Mouse (Mus musculus): ENCODE measurements around the gene Nudt3. TPM values are rescaled to one million over a fixed set of nuclear protein-coding genes. Genes with fewer than 3 reads are reported as not detected.

The Nudt3 gene
- polyA plus RNA-seq, 1 experiment from 2014 or later, result 47.6 TPM

GRCm38 (mm10) chr17:27586661-27587060 lies 36.6 kb downstream of the Nudt3 start:
- no peak for DNase-seq (ENCODE audit: low spot score)
- no peak for TF ChIP-seq CTCF (IDR thresholded peaks at IDR 0.05)
- H3K4me2 ChIP-seq (replicated peaks; ENCODE audit: low read depth, low read length), result no peak overlapping the region
- 53% methylated on average over 9 of the region's 9 CpGs for WGBS
- ATAC-seq, result no peak
- 0 out of 2 replicates have a peak, but pooled peaks cover 3% of the 10 kb centered on the region for H3K36me3 ChIP-seq (ENCODE audit: insufficient read depth, low read length)
- no peaks in the 10 kb centered on the region for H3K27me3 ChIP-seq (replicated peaks; ENCODE audit: insufficient read depth, low read length)
- no peak overlapping the region for H3K9ac ChIP-seq (replicated peaks; ENCODE audit: low read depth)
- no peaks in the 10 kb centered on the region for H3K9me3 ChIP-seq (ENCODE audit: low read length)
- H3K4me1 ChIP-seq (ENCODE audit: insufficient read depth, low read depth, low read length), result no peaks in the 10 kb centered on the region
- no peak overlapping the region for H3K27ac ChIP-seq (ENCODE audit: low read length)
- H3K4me3 ChIP-seq (ENCODE audit: low read depth, low read length), result no peak overlapping the region

- no peak for DNase-seq (ENCODE audit: low spot score)
- Histone ChIP-seq H3K4me3 (ENCODE audit: low read depth, low read length) (no peak overlapping the region), H3K9ac (replicated peaks; ENCODE audit: low read depth) (no peak overlapping the region), H3K36me3 (ENCODE audit: insufficient read depth, low read length) (peaks cover 11% of the 10 kb centered on the region; the same call in 1 of the 2 replicates), H3K4me1 (ENCODE audit: insufficient read depth, low read depth, low read length) (no peaks in the 10 kb centered on the region), H3K9me3 (ENCODE audit: low read length) (no peaks in the 10 kb centered on the region), H3K27me3 (replicated peaks; ENCODE audit: insufficient read depth, low read length) (no peaks in the 10 kb centered on the region), H3K4me2 (replicated peaks; ENCODE audit: low read depth, low read length) (no peak overlapping the region), H3K27ac (ENCODE audit: low read length) (no peak overlapping the region)
- TF ChIP-seq CTCF (IDR thresholded peaks at IDR 0.05), result no peak
- TF ChIP-seq EP300 (IDR thresholded peaks at IDR 0.05), result no peak
- ATAC-seq, result no peak
- 84% methylated on average over 13 of the region's 13 CpGs for WGBS
These were observed 40.0 kb downstream of the Nudt3 start for GRCm38 (mm10) chr17:27583185-27583894.

- TF ChIP-seq CTCF (IDR thresholded peaks at IDR 0.05), result no peak
- no peak for TF ChIP-seq EP300 (IDR thresholded peaks at IDR 0.05)
- no peak for ATAC-seq
- Histone ChIP-seq H3K36me3 (ENCODE audit: insufficient read depth, low read length) (peaks cover 11% of the 10 kb centered on the region; the same call in 1 of the 2 replicates), H3K4me2 (replicated peaks; ENCODE audit: low read depth, low read length) (no peak overlapping the region), H3K27ac (ENCODE audit: low read length) (no peak overlapping the region), H3K27me3 (replicated peaks; ENCODE audit: insufficient read depth, low read length) (no peaks in the 10 kb centered on the region), H3K9me3 (ENCODE audit: low read length) (no peaks in the 10 kb centered on the region), H3K4me3 (ENCODE audit: low read depth, low read length) (no peak overlapping the region), H3K9ac (replicated peaks; ENCODE audit: low read depth) (no peak overlapping the region), H3K4me1 (ENCODE audit: insufficient read depth, low read depth, low read length) (no peaks in the 10 kb centered on the region)
- no peak for DNase-seq (ENCODE audit: low spot score)
- WGBS, result 77% methylated on average over 20 of the region's 20 CpGs
These were observed 42.8 kb downstream of the Nudt3 start for GRCm38 (mm10) chr17:27580392-27581068.

GRCm38 (mm10) chr17:27579816-27580215 lies 43.5 kb downstream of the Nudt3 start:
- no peak overlapping the region for H3K4me2 ChIP-seq (replicated peaks; ENCODE audit: low read depth, low read length)
- H3K9me3 ChIP-seq (ENCODE audit: low read length), result no peaks in the 10 kb centered on the region
- no peak for DNase-seq (ENCODE audit: low spot score)
- H3K27me3 ChIP-seq (replicated peaks; ENCODE audit: insufficient read depth, low read length), result no peaks in the 10 kb centered on the region
- H3K36me3 ChIP-seq (ENCODE audit: insufficient read depth, low read length), result peaks cover 11% of the 10 kb centered on the region; the same call in 1 of the 2 replicates
- no peak overlapping the region for H3K27ac ChIP-seq (ENCODE audit: low read length)
- no peak overlapping the region for H3K4me3 ChIP-seq (ENCODE audit: low read depth, low read length)
- 91% methylated on average over 8 of the region's 8 CpGs for WGBS
- no peak for ATAC-seq
- no peak for TF ChIP-seq CTCF (IDR thresholded peaks at IDR 0.05)
- no peaks in the 10 kb centered on the region for H3K4me1 ChIP-seq (ENCODE audit: insufficient read depth, low read depth, low read length)
- no peak overlapping the region for H3K9ac ChIP-seq (replicated peaks; ENCODE audit: low read depth)

GRCm38 (mm10) chr17:27578487-27578886 lies 44.8 kb downstream of the Nudt3 start:
- Histone ChIP-seq H3K4me2 (replicated peaks; ENCODE audit: low read depth, low read length) (no peak overlapping the region), H3K4me3 (ENCODE audit: low read depth, low read length) (no peak overlapping the region), H3K4me1 (ENCODE audit: insufficient read depth, low read depth, low read length) (no peaks in the 10 kb centered on the region), H3K9me3 (ENCODE audit: low read length) (no peaks in the 10 kb centered on the region), H3K36me3 (ENCODE audit: insufficient read depth, low read length) (peaks cover 11% of the 10 kb centered on the region; the same call in 1 of the 2 replicates), H3K27ac (ENCODE audit: low read length) (no peak overlapping the region), H3K27me3 (replicated peaks; ENCODE audit: insufficient read depth, low read length) (no peaks in the 10 kb centered on the region), H3K9ac (replicated peaks; ENCODE audit: low read depth) (no peak overlapping the region)
- DNase-seq (ENCODE audit: low spot score) (no peak), ATAC-seq (no peak)
- 94% methylated on average over 10 of the region's 10 CpGs for WGBS
- TF ChIP-seq EP300 (IDR thresholded peaks at IDR 0.05), result no peak
- TF ChIP-seq CTCF (IDR thresholded peaks at IDR 0.05), result no peak

- peak; percentile 31; the same call in 1 of the 2 replicates for ATAC-seq
- Histone ChIP-seq H3K4me1 (ENCODE audit: insufficient read depth, low read depth, low read length) (no peaks in the 10 kb centered on the region), H3K27ac (ENCODE audit: low read length) (no peak overlapping the region), H3K9me3 (ENCODE audit: low read length) (no peaks in the 10 kb centered on the region), H3K27me3 (replicated peaks; ENCODE audit: insufficient read depth, low read length) (no peaks in the 10 kb centered on the region), H3K4me3 (ENCODE audit: low read depth, low read length) (no peak overlapping the region), H3K4me2 (replicated peaks; ENCODE audit: low read depth, low read length) (no peak overlapping the region), H3K9ac (replicated peaks; ENCODE audit: low read depth) (no peak overlapping the region), H3K36me3 (ENCODE audit: insufficient read depth, low read length) (peaks cover 8% of the 10 kb centered on the region; the same call in 1 of the 2 replicates)
- TF ChIP-seq EP300 (IDR thresholded peaks at IDR 0.05), result no peak
- peak; percentile 63 for TF ChIP-seq CTCF (IDR thresholded peaks at IDR 0.05)
- DNase-seq (ENCODE audit: low spot score), result peak; percentile 29
- WGBS, result 50% methylated on average over 6 of the region's 6 CpGs
These were observed 45.8 kb downstream of the Nudt3 start for GRCm38 (mm10) chr17:27577468-27577867.
